Mouse (Mus musculus) midbrain, embryonic 14.5 days (tissue): ENCODE data around the gene Msantd1. TPM values are rescaled to one million over a fixed set of nuclear protein-coding genes. Genes with fewer than 3 reads are reported as not detected.
A peak's percentile ranks its signal among the peaks of the same experiment; 100 is the strongest.

Experiments used
- ATAC-seq: fragments of 200-750 bp; cut with Nextera tagmentation; 2 replicates; pipeline ENCODE4 v1.8.0; 2017; ENCODE audit warnings: moderate number of reproducible peaks, moderate library complexity; ENCODE audit not compliant: low FRiP score, low TSS enrichment
- DNase-seq: peaks from one replicate; pipeline ENCODE4 v3.0.0-alpha.2; 2015
- H3K27ac ChIP-seq: fragments of 300-500 bp; sonication (generic); replicated peaks from 2 replicates; pipeline ENCODE4 v1.5.1; 2014; ENCODE audit warnings: mild to moderate bottlenecking, low read depth, low read length, moderate library complexity
- H3K27me3 ChIP-seq: fragments of 300-500 bp; sonication (generic); 2 replicates; pipeline ENCODE4 v1.6.1; 2014; ENCODE audit warnings: low read length, control low read depth, mixed read lengths; ENCODE audit not compliant: control insufficient read depth, insufficient read depth
- H3K36me3 ChIP-seq: fragments of 300-500 bp; sonication (generic); 2 replicates; pipeline ENCODE4 v1.6.1; 2014; ENCODE audit warnings: low read length, control low read depth; ENCODE audit not compliant: control insufficient read depth, insufficient read depth
- H3K4me1 ChIP-seq: fragments of 300-500 bp; sonication (generic); 2 replicates; pipeline ENCODE4 v1.6.1; 2014; ENCODE audit warnings: mild to moderate bottlenecking, antibody characterized with exemption, low read length, control low read depth; ENCODE audit not compliant: control insufficient read depth, insufficient read depth
- H3K4me2 ChIP-seq: fragments of 300-500 bp; sonication (generic); 2 replicates; pipeline ENCODE4 v1.6.1; 2014; ENCODE audit warnings: mild to moderate bottlenecking, low read length, moderate library complexity
- H3K4me3 ChIP-seq: fragments of 300-500 bp; sonication (generic); replicated peaks from 2 replicates; pipeline ENCODE4 v1.5.1; 2014; ENCODE audit warnings: low read depth, low read length
- H3K9ac ChIP-seq: fragments of 300-500 bp; sonication (generic); replicated peaks from 2 replicates; pipeline ENCODE4 v1.6.1; 2014; ENCODE audit warnings: mild to moderate bottlenecking, low read length, moderate library complexity
- H3K9me3 ChIP-seq: fragments of 300-500 bp; sonication (generic); 2 replicates; pipeline ENCODE4 v1.6.1; 2016; ENCODE audit warnings: low read length, control low read depth, mixed read lengths; ENCODE audit not compliant: control insufficient read depth
- WGBS: fragments of 180-500 bp; shearing (Covaris S2); extraction: QIAGEN DNeasy Blood & Tissue Kit; methylation state at CpG from one replicate; pipeline ENCODE4 v1.1.7; 2014; 5-methylcytosine and 5-hydroxymethylcytosine counted together
- polyA plus RNA-seq: library from polyadenylated mRNA; unstranded; fragments of >200 nt; fragmentation: Nextera tagmentation; extraction: Ambion mirVana; gene quantifications from 2 replicates; pipeline ENCODE4 v1.2.1, GENCODE M21; 2014

Msantd1 gene
- polyA plus RNA-seq, 1 experiment from 2014 or later: 3.1 TPM

DNA sequence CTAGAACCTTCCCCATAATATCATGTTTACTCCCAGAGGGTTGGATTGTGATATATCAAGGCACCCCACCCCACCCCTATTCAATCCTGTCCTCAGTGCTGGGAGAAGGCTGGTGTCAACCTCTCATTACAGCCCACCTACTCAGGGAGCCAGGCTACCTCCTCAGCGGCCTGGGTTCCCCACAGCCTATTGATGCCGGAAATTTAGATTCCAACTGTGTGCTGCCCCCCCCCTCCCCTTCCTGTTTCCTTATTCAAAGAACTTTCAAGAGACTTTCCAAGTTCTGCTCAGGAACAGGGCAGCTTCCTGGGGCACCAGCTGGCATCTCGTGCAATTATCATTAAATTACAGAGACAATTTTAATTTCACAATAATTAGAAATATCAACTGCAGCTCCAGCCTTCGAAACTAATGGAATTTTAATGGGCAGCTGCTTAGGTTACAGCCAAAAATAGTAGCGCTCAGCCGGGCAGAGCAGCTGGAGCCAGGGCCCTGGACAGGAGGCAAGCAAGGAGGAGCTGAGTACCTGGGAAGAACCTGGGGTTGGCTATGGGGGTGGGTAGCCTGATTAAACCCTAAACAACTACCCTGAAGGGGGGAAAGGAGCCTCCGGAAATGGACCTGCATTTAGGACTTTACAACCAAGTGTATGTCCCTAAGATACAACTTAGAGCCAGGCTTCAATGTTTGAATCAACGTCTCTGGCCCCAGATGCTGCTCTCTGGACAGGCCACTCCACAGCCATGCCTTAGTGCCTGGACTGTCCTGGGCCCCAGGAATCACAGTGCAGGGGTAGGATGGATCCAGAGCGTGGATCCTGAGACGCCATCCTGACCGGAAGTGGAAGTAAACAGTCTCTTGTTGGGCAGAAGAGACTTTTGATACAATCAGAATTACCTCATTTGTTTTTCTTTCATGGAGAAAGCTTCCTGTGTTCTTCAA is 24.0 kb downstream of the Msantd1 start:
- WGBS: 59% methylated on average over 11 of the region's 11 CpGs
- H3K9me3 ChIP-seq: no peaks in the 10 kb centered on the region
- peaks cover 11% of the 10 kb centered on the region for H3K4me1 ChIP-seq
- ATAC-seq (no peak), DNase-seq (peak; percentile 23)
- no peaks in the 10 kb centered on the region for H3K27me3 ChIP-seq
- no peak overlapping the region for H3K4me3 ChIP-seq
- H3K36me3 ChIP-seq: no peaks in the 10 kb centered on the region
- H3K9ac ChIP-seq: no peak overlapping the region
- no peak overlapping the region for H3K4me2 ChIP-seq
- peak overlapping the region; percentile 49; the same call in 1 of the 2 replicates for H3K27ac ChIP-seq

DNA sequence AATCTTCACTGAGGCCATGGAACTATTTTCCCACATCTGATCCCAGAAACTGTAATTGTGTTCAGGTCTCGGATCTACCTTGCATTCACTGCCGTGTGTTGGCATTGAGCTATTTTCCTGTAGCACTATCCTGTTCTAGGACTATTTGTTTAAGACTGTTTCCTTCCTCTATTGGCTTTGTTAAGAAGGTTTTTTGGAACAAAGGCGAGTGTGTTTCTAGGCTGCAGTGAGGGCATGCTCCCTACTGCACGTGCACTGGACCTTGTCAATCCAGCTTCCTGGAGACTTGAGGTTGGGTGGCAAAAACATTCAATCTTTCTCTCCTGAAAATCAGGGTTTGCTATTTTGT is 24.6 kb downstream of the Msantd1 start:
- H3K27ac ChIP-seq: peak overlapping the region; percentile 49; the same call in 1 of the 2 replicates
- no peak for ATAC-seq

GRCm38 (mm10) chr5:34933461-34933860 is 25.6 kb downstream of the Msantd1 start:
- H3K4me1 ChIP-seq: peaks cover 11% of the 10 kb centered on the region
- H3K27ac ChIP-seq: no peak overlapping the region
- DNase-seq: no peak
- no peak overlapping the region for H3K9ac ChIP-seq
- ATAC-seq: no peak
- WGBS: 89% methylated on average over 1 of the region's 1 CpGs
- no peak overlapping the region for H3K4me3 ChIP-seq
- no peaks in the 10 kb centered on the region for H3K27me3 ChIP-seq
- H3K4me2 ChIP-seq: no peak overlapping the region
- H3K36me3 ChIP-seq: no peaks in the 10 kb centered on the region
- H3K9me3 ChIP-seq: no peaks in the 10 kb centered on the region

More for the DNA sequence above, 24.6 kb downstream of the Msantd1 start:
- H3K9ac ChIP-seq: no peak overlapping the region
- no peak for DNase-seq
- no peaks in the 10 kb centered on the region for H3K36me3 ChIP-seq
- peaks cover 11% of the 10 kb centered on the region for H3K4me1 ChIP-seq
- no peak overlapping the region for H3K4me3 ChIP-seq
- 21% methylated on average over 4 of the region's 4 CpGs for WGBS
- no peak overlapping the region for H3K4me2 ChIP-seq
- H3K27me3 ChIP-seq: no peaks in the 10 kb centered on the region
- H3K9me3 ChIP-seq: no peaks in the 10 kb centered on the region

DNA sequence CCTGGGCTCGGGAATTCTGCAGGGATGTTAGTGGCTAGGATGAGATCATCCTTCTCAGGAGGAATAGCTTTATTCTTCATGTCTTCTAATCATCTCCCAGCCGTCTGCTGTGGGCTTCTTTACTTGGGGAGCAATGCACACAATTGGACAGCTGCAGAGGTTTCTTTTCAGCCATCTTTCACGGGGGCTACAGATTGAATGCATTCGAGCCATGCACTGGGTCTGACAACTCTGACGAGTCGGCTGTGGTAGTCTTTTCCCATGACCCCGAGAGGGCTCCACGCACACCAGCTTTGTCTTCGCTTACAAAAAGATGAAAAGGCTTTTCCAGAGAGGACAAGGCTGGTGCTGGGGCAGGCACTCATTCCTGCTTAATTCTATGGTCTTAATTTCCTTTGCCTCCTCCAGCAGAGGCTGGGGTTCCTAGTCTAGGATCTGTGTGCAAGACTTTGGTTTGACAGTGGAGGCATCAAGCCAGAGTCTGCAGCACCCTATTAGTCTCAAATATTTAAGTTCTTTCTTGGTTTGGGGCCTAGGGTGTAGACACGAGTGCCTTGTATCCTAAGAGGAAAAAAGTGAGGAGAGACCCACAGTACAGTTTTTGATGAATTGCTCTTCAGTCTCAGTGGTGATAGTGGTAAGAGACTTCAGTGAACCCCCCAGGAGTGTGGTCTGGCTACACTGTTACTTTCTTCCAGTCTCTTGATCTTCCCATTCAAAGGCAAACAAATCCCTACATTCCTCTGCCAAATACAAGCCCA is 34.1 kb downstream of the Msantd1 start:
- H3K4me2 ChIP-seq: no peak overlapping the region
- H3K9ac ChIP-seq: no peak overlapping the region
- no peaks in the 10 kb centered on the region for H3K9me3 ChIP-seq
- ATAC-seq (no peak), DNase-seq (peak; percentile 63)
- peak overlapping the region; percentile 52 for H3K27ac ChIP-seq
- H3K36me3 ChIP-seq: no peaks in the 10 kb centered on the region
- H3K27me3 ChIP-seq: no peaks in the 10 kb centered on the region
- no peak overlapping the region for H3K4me3 ChIP-seq
- peaks cover 8% of the 10 kb centered on the region; the same call in 1 of the 2 replicates for H3K4me1 ChIP-seq
- WGBS: 7% methylated on average over 10 of the region's 10 CpGs

DNA sequence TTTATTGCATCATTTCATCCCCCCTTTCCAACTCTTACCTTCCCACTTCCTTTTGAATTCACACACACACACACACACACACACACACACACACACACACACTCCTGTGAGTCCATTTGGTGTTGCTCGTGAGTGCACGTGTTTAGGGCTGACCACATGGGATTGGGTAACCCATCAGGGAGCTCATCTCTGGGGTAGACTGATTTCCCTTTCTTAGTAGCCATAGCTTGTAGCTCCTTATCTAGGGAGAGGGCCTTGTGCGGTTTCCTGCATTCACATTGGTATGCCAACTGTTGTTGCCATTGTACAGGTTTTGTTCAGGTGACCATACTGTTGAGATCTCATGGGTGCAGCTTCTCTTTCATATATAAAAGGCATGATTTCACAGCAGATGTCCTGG is 35.6 kb downstream of the Msantd1 start:
- Histone ChIP-seq H3K9me3 (no peaks in the 10 kb centered on the region), H3K4me1 (peaks cover 8% of the 10 kb centered on the region; the same call in 1 of the 2 replicates), H3K9ac (no peak overlapping the region), H3K4me3 (no peak overlapping the region), H3K27me3 (no peaks in the 10 kb centered on the region), H3K27ac (no peak overlapping the region), H3K4me2 (no peak overlapping the region), H3K36me3 (no peaks in the 10 kb centered on the region)
- ATAC-seq: no peak
- 92% methylated on average over 3 of the region's 3 CpGs for WGBS
- DNase-seq: no peak

GRCm38 (mm10) chr5:34948861-34949760 is 41.3 kb downstream of the Msantd1 start, which contains the start of gene Rgs12:
Gene Rgs12 (plus strand): TSS chr5:34949445.
- no peaks in the 10 kb centered on the region for H3K36me3 ChIP-seq
- no peaks in the 10 kb centered on the region for H3K9me3 ChIP-seq
- DNase-seq: peak; percentile 90
- H3K4me3 ChIP-seq: peak within 1 kb of the TSS; percentile 91
- H3K9ac ChIP-seq: peak within 1 kb of the TSS; percentile 97
- H3K27ac ChIP-seq: peak within 1 kb of the TSS; percentile 93
- no peaks in the 10 kb centered on the region for H3K27me3 ChIP-seq
- H3K4me1 ChIP-seq: peaks cover 27% of the 10 kb centered on the region
- ATAC-seq: peak; percentile 94
- H3K4me2 ChIP-seq: peak within 1 kb of the TSS; percentile 84
- 1% methylated on average over 84 of the region's 84 CpGs for WGBS

DNA sequence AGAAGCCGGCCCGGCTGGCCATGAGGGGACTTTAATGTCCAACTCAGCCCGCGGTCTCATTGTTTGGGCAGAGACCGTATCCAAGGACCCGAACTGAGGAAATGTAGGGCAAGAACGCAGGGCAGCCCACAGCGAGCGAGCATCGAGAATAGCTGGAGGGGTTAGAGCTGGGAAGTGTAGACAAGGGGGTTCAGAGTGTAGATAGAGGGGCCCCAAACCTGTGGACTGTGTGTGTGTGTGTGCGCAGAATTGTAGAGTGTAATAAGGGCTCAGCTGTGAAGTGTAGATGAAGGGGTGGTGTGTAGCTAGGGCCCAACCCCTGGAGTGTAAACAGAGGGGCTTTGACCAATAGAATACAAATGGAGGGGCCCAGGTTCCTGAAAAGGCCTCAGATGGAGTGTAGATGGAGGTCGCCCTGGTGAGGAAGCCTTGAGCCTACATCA is 42.0 kb downstream of the Msantd1 start:
- Histone ChIP-seq H3K4me1 (peaks cover 34% of the 10 kb centered on the region), H3K36me3 (no peaks in the 10 kb centered on the region), H3K9ac (peak overlapping the region; percentile 97), H3K4me3 (peak overlapping the region; percentile 91), H3K27me3 (no peaks in the 10 kb centered on the region), H3K4me2 (peak overlapping the region; percentile 84), H3K27ac (peak overlapping the region; percentile 93), H3K9me3 (no peaks in the 10 kb centered on the region)
- WGBS: under 1% methylated on average over 12 of the region's 12 CpGs
- ATAC-seq: peak; percentile 65
- DNase-seq: peak; percentile 59
